Mouse (Mus musculus) erythroblast, embryonic 14.5 days (primary cell): ENCODE results near the gene Gpr153.

ENCODE experiments used
- GATA1 ChIP-seq: IDR thresholded peaks from 2 replicates; pipeline ENCODE4 v1.6.1; 2012; ENCODE audit warnings: low read length, inconsistent platforms, mixed read lengths
- TAL1 ChIP-seq: IDR thresholded peaks from 3 replicates; pipeline ENCODE4 v1.6.1; 2012; ENCODE audit warnings: low read length, inconsistent platforms, mixed read lengths

DNA sequence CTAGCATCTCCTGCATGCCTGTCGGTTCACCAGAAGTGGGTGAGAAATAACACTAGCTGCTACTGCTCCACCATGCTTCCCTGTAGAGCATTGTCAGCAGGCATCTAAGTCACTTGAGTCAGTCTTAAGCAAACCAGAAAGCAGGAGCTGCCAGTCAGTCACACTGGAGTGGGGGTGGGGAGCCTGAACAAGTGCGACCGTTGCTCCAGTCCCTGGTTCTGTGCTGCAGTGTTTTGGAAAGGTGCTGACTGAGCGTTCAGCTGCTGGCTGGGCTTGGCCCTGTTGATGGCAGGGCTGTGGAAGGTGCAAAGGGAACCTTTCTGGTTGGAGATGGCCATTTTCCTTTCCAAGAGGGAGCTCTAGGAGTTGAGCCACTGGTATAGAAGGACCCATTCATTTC is 34.1 kb upstream of the Gpr153 start:
- TF ChIP-seq GATA1 (no peak), TAL1 (no peak)
